Mouse (Mus musculus): ENCODE measurements around the gene 9930022D16Rik.

Gene 9930022D16Rik

DNA sequence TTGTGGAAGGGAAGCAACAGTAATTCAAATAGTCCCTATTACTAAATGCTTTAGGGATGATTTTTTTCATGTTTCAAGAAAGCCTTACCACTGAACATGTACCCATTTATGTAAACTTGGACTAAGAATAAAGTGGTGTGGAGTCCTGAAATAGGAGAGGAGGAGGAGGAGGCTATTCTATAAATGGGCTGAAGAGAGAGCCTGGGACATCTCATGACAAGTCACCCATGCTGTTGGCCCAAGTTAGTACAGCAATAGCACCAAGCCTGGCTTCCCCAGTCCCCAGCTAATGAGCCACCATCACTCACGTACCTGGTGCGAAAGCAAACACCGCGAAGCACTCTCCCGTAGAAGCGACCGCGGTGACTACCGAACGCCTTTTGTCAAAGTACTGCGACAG lies 44.4 kb downstream of the 9930022D16Rik start:
- no peak for DNase-seq

DNA sequence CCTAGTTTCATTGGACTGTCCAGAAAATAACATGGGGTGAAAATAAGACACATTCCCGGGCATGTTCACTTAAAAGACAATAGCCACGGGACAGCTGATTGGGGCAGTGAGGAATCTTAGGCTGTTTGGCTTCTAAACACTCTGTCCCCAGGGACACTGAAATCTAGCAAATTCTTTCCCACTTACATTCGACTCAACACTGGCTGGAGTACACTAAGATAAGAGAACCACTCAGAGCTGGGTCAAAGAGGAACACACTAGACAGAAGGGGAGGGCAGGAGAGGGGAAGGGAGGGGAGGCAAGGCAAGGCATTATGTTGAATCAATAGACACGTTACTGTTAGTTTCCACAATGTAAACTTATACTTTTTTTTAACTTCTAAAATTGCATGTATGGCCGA lies 46.9 kb downstream of the 9930022D16Rik start:
- DNase-seq, result no peak

DNA sequence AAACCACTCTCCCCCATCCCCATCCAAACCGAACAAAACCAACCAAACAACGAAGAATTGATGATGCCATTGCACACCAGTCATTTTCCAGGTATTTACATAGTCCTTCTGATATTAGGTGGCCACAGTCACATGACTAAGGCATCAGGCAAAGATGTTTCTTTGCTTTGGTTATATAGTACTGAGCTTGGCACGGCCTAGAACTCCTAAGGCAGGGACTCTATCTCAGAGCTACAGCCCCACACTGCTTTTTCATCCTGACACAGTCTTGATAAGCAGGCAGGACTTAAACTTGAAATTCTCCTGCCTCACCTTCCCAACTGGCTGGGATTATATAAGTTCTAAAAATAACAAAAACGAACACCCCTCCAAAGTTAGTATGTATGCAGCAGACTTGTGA lies 51.4 kb downstream of the 9930022D16Rik start:
- DNase-seq, result no peak

DNA sequence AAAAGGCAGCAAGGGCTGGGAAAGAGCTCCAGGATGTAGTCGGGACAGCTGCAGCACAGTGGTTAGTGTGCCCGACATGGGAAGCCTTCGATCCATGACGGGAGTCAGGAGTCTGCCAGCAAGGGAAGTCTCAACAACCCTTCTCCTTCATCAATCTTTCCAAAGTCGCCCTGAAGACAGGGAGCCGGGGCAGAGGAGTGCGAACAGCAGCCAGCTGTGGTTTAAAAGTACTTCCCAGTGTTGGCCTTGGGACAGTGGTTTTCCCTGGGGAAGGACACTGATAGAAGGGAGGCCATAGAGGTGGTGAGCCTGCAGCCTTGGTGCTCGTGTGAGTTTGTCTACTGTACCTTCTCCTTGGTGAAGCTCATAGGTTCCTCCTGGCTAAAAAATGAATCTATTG lies 53.3 kb downstream of the 9930022D16Rik start:
- no peak for DNase-seq

DNA sequence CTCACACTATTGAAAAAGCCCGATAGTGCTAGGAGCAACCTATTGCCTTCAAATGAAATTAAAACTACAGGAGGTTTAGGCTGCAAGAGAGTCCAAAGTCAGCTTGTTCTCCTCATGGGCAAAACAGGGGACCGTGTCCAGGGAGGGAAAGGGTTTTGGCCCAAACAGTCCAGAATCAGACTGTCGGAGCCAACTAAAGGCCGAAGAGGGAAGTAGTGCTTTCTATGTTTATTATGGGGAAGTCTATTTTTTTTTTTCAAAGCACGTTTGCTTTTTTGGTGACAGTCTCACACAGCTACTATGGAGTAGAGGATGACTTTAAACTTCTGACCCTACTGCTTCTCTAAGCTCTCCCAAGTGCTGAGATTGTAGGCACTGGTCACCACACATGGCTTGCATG lies 54.4 kb downstream of the 9930022D16Rik start:
- no peak for DNase-seq

Measured in thymus, postnatal 36 days (tissue).